10 mouse cellular contexts compared by ENCODE assay signal in the genomic region with DNA sequence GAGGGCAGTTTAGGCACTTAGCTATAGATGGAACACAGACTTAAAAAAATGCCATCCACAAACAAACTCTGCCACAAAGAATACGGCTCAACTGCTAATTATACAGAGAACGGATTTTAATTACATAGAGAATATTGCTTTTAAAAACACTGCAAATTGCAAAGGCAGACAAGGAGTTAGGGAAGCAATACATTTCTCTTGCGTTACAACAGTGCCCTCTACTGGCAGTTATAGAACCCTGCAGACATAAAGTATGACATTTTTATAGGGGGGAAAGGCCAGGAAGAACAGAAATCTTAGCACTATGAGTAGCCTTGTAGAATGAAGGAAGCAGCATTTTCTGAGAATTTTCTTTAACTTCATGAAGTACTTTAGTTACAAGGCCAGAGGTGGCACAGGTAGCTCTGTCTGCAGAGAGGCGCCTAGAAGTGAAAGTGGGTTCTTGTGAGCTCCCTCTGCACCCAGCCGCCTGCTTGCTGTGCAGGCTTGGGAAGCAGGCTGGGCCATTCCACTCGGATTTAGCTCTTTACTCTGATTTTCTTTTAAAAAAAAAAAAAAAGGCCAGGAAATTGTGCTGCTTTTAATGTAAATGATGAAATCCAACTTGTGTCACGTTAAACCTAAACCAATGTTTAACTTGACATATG. TPM values are rescaled to one million over a fixed set of nuclear protein-coding genes. Genes with fewer than 3 reads are reported as not detected.
DNase-seq lines count a peak whose midpoint lies in the region; ATAC-seq and TF ChIP-seq lines count a peak whose summit lies in the region.
"Had no signal": no experiment of that assay in that cellular context is flagged by ENCODE, and none has a peak within 500 bp of the region (broad histone marks: within the 10 kb centered on the region; RNA-seq: fewer than 3 reads in every experiment).

No protein-coding gene starts in this region.

- WGBS in lung, embryonic 14.5 days: 35% methylated on average over 7 of the region's 7 CpGs

- H3K4me3 ChIP-seq in lung, embryonic 14.5 days (ENCODE audit: low read depth, low read length): no peak overlapping the region
- H3K4me3 ChIP-seq: embryonic facial prominence, embryonic 15.5 days; lung, embryonic 15.5 days had no signal

- no peak overlapping the region for H3K9ac ChIP-seq in lung, embryonic 14.5 days
- H3K9ac ChIP-seq: embryonic facial prominence, embryonic 15.5 days; lung, embryonic 15.5 days had no signal

- H3K4me1 ChIP-seq in lung, embryonic 14.5 days (ENCODE audit: insufficient read depth): no peaks in the 10 kb centered on the region
- H3K4me1 ChIP-seq: embryonic facial prominence, embryonic 15.5 days; lung, embryonic 15.5 days had no signal

- H3K9me3 ChIP-seq in lung, embryonic 14.5 days (ENCODE audit: low read depth, low read length): no peaks in the 10 kb centered on the region
- H3K9me3 ChIP-seq: embryonic facial prominence, embryonic 15.5 days; lung, embryonic 15.5 days had no signal

- no peak overlapping the region for H3K27ac ChIP-seq in lung, embryonic 14.5 days (ENCODE audit: low read depth)
- H3K27ac ChIP-seq: embryonic facial prominence, embryonic 15.5 days; lung, embryonic 15.5 days had no signal

- H3K4me2 ChIP-seq in lung, embryonic 14.5 days: no peak overlapping the region
- H3K4me2 ChIP-seq: embryonic facial prominence, embryonic 15.5 days; lung, embryonic 15.5 days had no signal

- peak; percentile 35; the same call in 1 of the 2 replicates for ATAC-seq in lung, embryonic 14.5 days (ENCODE audit: insufficient read depth)

- no peaks in the 10 kb centered on the region for H3K27me3 ChIP-seq in lung, embryonic 14.5 days (ENCODE audit: insufficient read depth, low read length)
- H3K27me3 ChIP-seq: embryonic facial prominence, embryonic 15.5 days; lung, embryonic 15.5 days had no signal

- TF ChIP-seq CTCF in lung, embryonic 14.5 days (IDR thresholded peaks at IDR 0.05; ENCODE audit: low read depth): peak; percentile 87

- H3K36me3 ChIP-seq in lung, embryonic 14.5 days (ENCODE audit: insufficient read depth): no peaks in the 10 kb centered on the region
- H3K36me3 ChIP-seq: embryonic facial prominence, embryonic 15.5 days; lung, embryonic 15.5 days had no signal

- intact Hi-C loops in heart, postnatal 10 days (cut with DNase I): loop anchor here (1.0 to 2.0 kb wide), 2 partner anchors 122 to 1334 kb away; a partner anchor contains a TSS
- intact Hi-C loops in heart, postnatal 36 days (cut with DNase I): loop anchor here (1.0 to 2.0 kb wide), 4 partner anchors 66 to 1334 kb away; a partner anchor contains a TSS

- DNase-seq in heart, postnatal 10 days: peak; percentile 53 to 65
- no peak for DNase-seq in heart, postnatal 36 days
- DNase-seq in A20 (ENCODE audit: low read depth, low spot score) (peak; percentile 67), MN1 (ENCODE audit: low spot score) (peak; percentile 63)
- DNase-seq in embryo, embryonic 9.5 days (ENCODE audit: extremely low spot score): peak; percentile 52
- DNase-seq in lung, embryonic 14.5 days: peak; percentile 86
- DNase-seq in yolk sac, embryonic 10.5 days (ENCODE audit: low spot score): peak; percentile 26
- no peak for DNase-seq in frontal cortex, postnatal 14 days (ENCODE audit: low spot score in 2 of 2)

RNA-seq across cellular contexts. Expression of a gene that starts 38.0 kb away (rescaled TPM):
- total RNA-seq in heart, postnatal 10 days (2021): 1 to 10 TPM; 8.3 to 8.4 TPM
- 1 to 10 TPM; 7.5 to 9.2 TPM for total RNA-seq in heart, postnatal 36 days (2021)
- polyA plus RNA-seq in lung, embryonic 14.5 days (2014; fragmentation: Nextera tagmentation; extraction: Ambion mirVana): 15.9 and 16.0 TPM in 2 replicates

Comparison
In these comparisons a context has a peak if more than half of its experiments do, and no peak if none do; other contexts are left out.
1. DNase-seq: peak in heart, postnatal 10 days (2 of 2), A20 (single experiment), MN1 (single experiment), embryo, embryonic 9.5 days (single experiment), lung, embryonic 14.5 days (single experiment) and yolk sac, embryonic 10.5 days (single experiment); none in heart, postnatal 36 days (0 of 2) and frontal cortex, postnatal 14 days (0 of 2).